Mouse (Mus musculus) spleen, embryonic (tissue): Measurements from ENCODE around the gene Elmo1.

Experiments used
- CTCF ChIA-PET: fragments of 350-600 bp; sonication (Branson Sonifier 250); formaldehyde crosslinking; loops from one replicate; lab custom pipeline; 2022; lab: Charles Lee

Gene Elmo1

GRCm38 (mm10) chr13:20307381-20307780, 217.0 kb downstream of the Elmo1 start:
- CTCF ChIA-PET: no interaction called here

GRCm38 (mm10) chr13:20311612-20312011, 221.2 kb downstream of the Elmo1 start:
- CTCF ChIA-PET: interaction anchor here (0.6 to 0.7 kb wide), 2 partner anchors 25 to 304 kb away, joined by 5 to 13 read pairs; no protein-coding TSS in a partner anchor

GRCm38 (mm10) chr13:20313345-20313744, 222.9 kb downstream of the Elmo1 start:
- CTCF ChIA-PET: no interaction called here

- CTCF ChIA-PET: no interaction called here
Observed at GRCm38 (mm10) chr13:20316139-20316538, 225.7 kb downstream of the Elmo1 start.

GRCm38 (mm10) chr13:20318615-20319219, 228.3 kb downstream of the Elmo1 start:
- CTCF ChIA-PET: no interaction called here

- CTCF ChIA-PET: no interaction called here
Observed at GRCm38 (mm10) chr13:20320232-20320631, 229.8 kb downstream of the Elmo1 start.

- CTCF ChIA-PET: interaction anchor here (0.5 kb wide), 1 partner anchor 99 kb away, joined by 4 read pairs; no protein-coding TSS in a partner anchor
Observed at GRCm38 (mm10) chr13:20323478-20323877, 233.1 kb downstream of the Elmo1 start.

GRCm38 (mm10) chr13:20327064-20327463, 236.7 kb downstream of the Elmo1 start:
- CTCF ChIA-PET: no interaction called here

GRCm38 (mm10) chr13:20327975-20328374, 237.6 kb downstream of the Elmo1 start:
- CTCF ChIA-PET: interaction anchor here (0.6 kb wide), 1 partner anchor 685 kb away, joined by 3 read pairs; no protein-coding TSS in a partner anchor

GRCm38 (mm10) chr13:20328672-20329071, 238.3 kb downstream of the Elmo1 start:
- CTCF ChIA-PET: interaction anchor here (0.6 kb wide), 1 partner anchor 686 kb away, joined by 3 read pairs; no protein-coding TSS in a partner anchor

- CTCF ChIA-PET: interaction anchor here (0.6 to 0.7 kb wide), 2 partner anchors 9 to 996 kb away, joined by 3 to 14 read pairs; no protein-coding TSS in a partner anchor
Observed at GRCm38 (mm10) chr13:20330954-20331353, 240.6 kb downstream of the Elmo1 start.

GRCm38 (mm10) chr13:20335051-20335888, 244.9 kb downstream of the Elmo1 start:
- CTCF ChIA-PET: no interaction called here

GRCm38 (mm10) chr13:20335889-20336497, 245.6 kb downstream of the Elmo1 start:
- CTCF ChIA-PET: no interaction called here

- CTCF ChIA-PET: no interaction called here
Observed at GRCm38 (mm10) chr13:20342881-20343280, 252.5 kb downstream of the Elmo1 start.

- CTCF ChIA-PET: no interaction called here
Observed at GRCm38 (mm10) chr13:20349754-20350153, 259.4 kb downstream of the Elmo1 start.

GRCm38 (mm10) chr13:20352631-20353030, 262.2 kb downstream of the Elmo1 start:
- CTCF ChIA-PET: interaction anchor here (0.6 kb wide), 1 partner anchor 273 kb away, joined by 3 read pairs; no protein-coding TSS in a partner anchor

GRCm38 (mm10) chr13:20353862-20354603, 263.6 kb downstream of the Elmo1 start:
- CTCF ChIA-PET: no interaction called here

GRCm38 (mm10) chr13:20354604-20354999, 264.2 kb downstream of the Elmo1 start:
- CTCF ChIA-PET: interaction anchor here (0.7 kb wide), 1 partner anchor 209 kb away, joined by 4 read pairs; no protein-coding TSS in a partner anchor

GRCm38 (mm10) chr13:20362541-20362940, 272.1 kb downstream of the Elmo1 start:
- CTCF ChIA-PET: no interaction called here

GRCm38 (mm10) chr13:20365828-20366593, 275.6 kb downstream of the Elmo1 start:
- CTCF ChIA-PET: no interaction called here
